Mouse (Mus musculus) lung, postnatal 0 days (tissue): ENCODE data around the gene Tmtc3. TPM values are rescaled to one million over a fixed set of nuclear protein-coding genes. Genes with fewer than 3 reads are reported as not detected.

ENCODE experiments used
- ATAC-seq: fragments of 200-750 bp; cut with Nextera tagmentation; 2 replicates; pipeline ENCODE4 v1.8.0; 2017; ENCODE audit warnings: moderate library complexity
- DNase-seq: peaks from one replicate; pipeline ENCODE4 v3.0.0-alpha.2; 2016; ENCODE audit warnings: low spot score
- H3K27ac ChIP-seq: fragments of 300-500 bp; sonication (generic); 2 replicates; pipeline ENCODE4 v1.5.1; 2014; ENCODE audit warnings: antibody characterized with exemption, mild to moderate bottlenecking, low read length, mixed read lengths
- H3K27me3 ChIP-seq: fragments of 300-500 bp; sonication (generic); replicated peaks from 2 replicates; pipeline ENCODE4 v1.6.1; 2014; ENCODE audit warnings: low read length, mixed read lengths; ENCODE audit not compliant: insufficient read depth
- H3K36me3 ChIP-seq: fragments of 300-500 bp; sonication (generic); 2 replicates; pipeline ENCODE4 v1.6.1; 2014; ENCODE audit warnings: low read length, mixed read lengths; ENCODE audit not compliant: insufficient read depth
- H3K4me1 ChIP-seq: fragments of 300-500 bp; sonication (generic); 2 replicates; pipeline ENCODE4 v1.6.1; 2014; ENCODE audit warnings: antibody characterized with exemption, low read depth, low read length, mixed read lengths; ENCODE audit not compliant: insufficient read depth
- H3K4me2 ChIP-seq: fragments of 300-500 bp; sonication (generic); replicated peaks from 2 replicates; pipeline ENCODE4 v1.6.1; 2014; ENCODE audit warnings: low read depth, mild to moderate bottlenecking, low read length, moderate library complexity, mixed read lengths
- H3K4me3 ChIP-seq: fragments of 300-500 bp; sonication (generic); 2 replicates; pipeline ENCODE4 v1.5.1; 2014; ENCODE audit warnings: low read depth, low read length
- H3K9ac ChIP-seq: fragments of 300-500 bp; sonication (generic); replicated peaks from 2 replicates; pipeline ENCODE4 v1.6.1; 2014; ENCODE audit warnings: low read depth, mild to moderate bottlenecking
- H3K9me3 ChIP-seq: fragments of 300-500 bp; sonication (generic); 2 replicates; pipeline ENCODE4 v1.6.1; 2016; ENCODE audit warnings: low read length, mixed read lengths
- CTCF ChIP-seq: IDR thresholded peaks from 2 replicates; pipeline ENCODE4 v1.5.1; 2016; ENCODE audit warnings: antibody characterized with exemption, mild to moderate bottlenecking
- EP300 ChIP-seq: IDR thresholded peaks from 2 replicates; pipeline ENCODE4 v1.6.1; 2016; ENCODE audit warnings: antibody characterized with exemption, mild to moderate bottlenecking, control low read depth
- WGBS: fragments of 180-500 bp; shearing (Covaris S2); extraction: QIAGEN DNeasy Blood & Tissue Kit; methylation state at CpG from one replicate; pipeline ENCODE4 v1.1.7; 2014; 5-methylcytosine and 5-hydroxymethylcytosine counted together
- polyA plus RNA-seq: library from polyadenylated mRNA; unstranded; fragments of >200 nt; fragmentation: Nextera tagmentation; extraction: Ambion mirVana; gene quantifications from 2 replicates; pipeline ENCODE4 v1.2.1, GENCODE M21; 2015

Tmtc3 gene
- polyA plus RNA-seq: 9.6 and 10.7 TPM in 2 replicates

DNA sequence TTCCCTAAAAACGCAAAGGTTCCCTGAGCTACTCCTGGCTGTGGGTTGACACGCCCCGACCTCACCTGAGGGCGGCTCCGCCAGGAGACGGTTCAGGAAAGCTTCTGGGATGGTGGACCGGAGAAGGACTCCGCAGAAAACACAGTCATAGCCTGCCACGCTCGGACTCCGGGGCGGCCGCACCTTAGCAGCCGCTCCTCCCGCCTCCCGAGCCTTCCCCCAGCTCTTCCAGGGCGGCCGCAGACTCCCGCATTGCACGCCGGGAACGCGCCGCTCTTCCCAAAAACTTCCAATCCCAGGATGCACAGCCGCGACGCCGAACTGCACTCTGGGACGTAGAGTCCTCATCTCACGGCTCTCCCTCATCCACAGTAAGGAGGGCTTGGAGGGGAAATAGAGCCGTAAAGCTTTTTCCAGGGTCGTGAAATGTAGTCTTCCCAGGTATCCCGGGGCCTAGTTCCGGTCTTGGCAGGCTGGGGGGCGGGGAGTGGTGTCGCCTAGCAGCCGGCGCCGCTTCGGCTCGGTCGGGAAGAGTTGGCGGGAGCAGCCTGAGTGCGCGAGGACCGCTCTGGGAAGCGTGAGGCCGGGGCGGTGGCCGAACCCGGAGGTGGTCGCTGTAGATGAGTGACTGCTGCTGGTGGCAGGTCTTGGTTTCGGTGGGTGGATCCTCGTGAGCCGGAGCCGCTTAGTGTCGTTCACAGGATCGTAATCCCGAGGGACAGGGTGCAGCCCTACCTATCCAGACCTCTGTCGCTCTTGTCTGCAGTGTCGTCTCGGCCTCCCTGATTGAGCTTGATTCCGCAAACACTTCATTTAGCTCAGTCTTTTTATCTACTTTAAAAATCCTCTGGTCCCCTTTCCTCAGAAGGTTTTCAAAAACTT, at the start of gene Tmtc3, which contains the start of gene Cep290:
TSS of gene Tmtc3 (minus strand) at position 254 of the 882 bp plus-strand sequence.
TSS of gene Cep290 (plus strand) at position 462 of the 882 bp plus-strand sequence.
- peak within 1 kb of the TSS; percentile 33; the same call in 1 of the 2 replicates for H3K27ac ChIP-seq
- peak within 1 kb of the TSS; percentile 60 for H3K4me3 ChIP-seq
- H3K36me3 ChIP-seq: no peaks in the 10 kb centered on the region
- H3K9me3 ChIP-seq: no peaks in the 10 kb centered on the region
- no peaks in the 10 kb centered on the region for H3K4me1 ChIP-seq
- H3K27me3 ChIP-seq: no peaks in the 10 kb centered on the region
- DNase-seq (peak; percentile 99), ATAC-seq (peak; percentile 98)
- H3K9ac ChIP-seq: peak within 1 kb of the TSS; percentile 43
- 1% methylated on average over 62 of the region's 63 CpGs for WGBS
- TF ChIP-seq CTCF (no peak), EP300 (no peak)
- H3K4me2 ChIP-seq: peak within 1 kb of the TSS; percentile 76

DNA sequence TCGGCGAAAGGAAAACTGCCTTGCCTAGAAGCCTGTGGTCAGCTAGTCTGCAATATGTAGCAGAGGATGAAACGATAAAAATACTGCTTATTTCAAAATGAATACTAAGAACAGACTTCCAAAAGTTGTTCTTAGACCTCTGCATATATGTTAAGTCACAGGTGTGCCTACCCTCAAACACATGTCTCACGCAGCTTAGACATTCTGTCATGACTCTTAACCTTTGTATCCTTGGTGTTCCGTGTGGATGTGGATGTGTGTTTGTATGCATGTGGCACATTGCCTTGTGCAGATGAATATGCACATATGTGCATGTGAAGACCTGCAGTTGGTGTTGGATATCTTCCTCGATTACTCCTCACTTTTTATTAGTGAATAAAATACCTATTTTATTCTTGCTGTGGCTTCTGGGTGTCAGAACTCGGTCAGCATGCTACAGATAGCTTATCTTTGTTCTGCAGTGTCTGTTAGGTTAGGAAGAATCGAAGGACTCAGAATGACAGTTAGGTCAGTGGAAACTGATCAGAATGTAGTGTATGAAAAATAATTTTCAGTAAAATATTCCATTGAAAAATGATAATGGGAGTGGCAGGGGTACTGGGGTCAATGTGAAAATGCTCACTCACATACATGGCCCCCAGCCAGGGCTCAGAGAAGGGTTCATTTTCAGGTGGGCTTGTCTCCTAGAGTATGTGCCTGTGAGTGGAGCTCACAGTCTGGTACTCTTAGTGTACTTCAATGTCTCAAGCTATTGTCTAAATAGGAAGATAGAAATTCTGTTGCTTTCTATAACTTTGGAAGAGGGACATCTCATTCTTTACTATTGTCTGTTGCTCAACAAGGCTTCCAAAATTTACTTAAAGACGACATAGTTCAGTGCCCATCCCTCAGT, 37.6 kb upstream of the Tmtc3 start:
- H3K4me2 ChIP-seq: no peak overlapping the region
- no peak overlapping the region for H3K4me3 ChIP-seq
- H3K36me3 ChIP-seq: no peaks in the 10 kb centered on the region
- no peak overlapping the region for H3K9ac ChIP-seq
- no peaks in the 10 kb centered on the region for H3K9me3 ChIP-seq
- ATAC-seq (no peak), DNase-seq (no peak)
- H3K4me1 ChIP-seq: no peaks in the 10 kb centered on the region
- WGBS: 90% methylated on average over 9 of the region's 9 CpGs
- H3K27me3 ChIP-seq: no peaks in the 10 kb centered on the region
- no peak overlapping the region for H3K27ac ChIP-seq
- no peak for TF ChIP-seq CTCF
- no peak for TF ChIP-seq EP300

DNA sequence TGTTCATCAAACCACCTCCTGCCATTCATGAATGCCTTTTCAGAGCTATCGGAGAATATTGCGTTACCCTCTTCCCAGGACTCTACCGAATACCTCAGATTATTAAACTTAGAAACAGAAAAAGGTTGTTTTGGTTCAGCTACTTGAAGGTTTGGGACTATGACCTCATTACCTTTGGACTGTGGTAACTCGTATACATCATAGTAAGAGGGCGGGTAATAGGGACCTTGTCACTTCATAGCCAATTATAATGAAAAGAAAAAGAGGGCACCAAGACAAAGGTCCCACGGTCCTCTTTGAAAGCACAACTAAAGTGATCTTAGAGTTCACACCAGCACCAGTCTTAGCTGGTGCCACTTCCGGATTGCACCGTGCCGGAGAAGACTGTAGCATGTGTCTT, 35.2 kb upstream of the Tmtc3 start:
- TF ChIP-seq CTCF: no peak
- no peak for DNase-seq
- no peaks in the 10 kb centered on the region for H3K27me3 ChIP-seq
- no peaks in the 10 kb centered on the region for H3K9me3 ChIP-seq
- WGBS: 94% methylated on average over 9 of the region's 9 CpGs
- H3K36me3 ChIP-seq: no peaks in the 10 kb centered on the region
- ATAC-seq: no peak
- no peak overlapping the region for H3K27ac ChIP-seq
- H3K9ac ChIP-seq: no peak overlapping the region
- no peak overlapping the region for H3K4me2 ChIP-seq
- no peak overlapping the region for H3K4me3 ChIP-seq
- H3K4me1 ChIP-seq: no peaks in the 10 kb centered on the region

DNA sequence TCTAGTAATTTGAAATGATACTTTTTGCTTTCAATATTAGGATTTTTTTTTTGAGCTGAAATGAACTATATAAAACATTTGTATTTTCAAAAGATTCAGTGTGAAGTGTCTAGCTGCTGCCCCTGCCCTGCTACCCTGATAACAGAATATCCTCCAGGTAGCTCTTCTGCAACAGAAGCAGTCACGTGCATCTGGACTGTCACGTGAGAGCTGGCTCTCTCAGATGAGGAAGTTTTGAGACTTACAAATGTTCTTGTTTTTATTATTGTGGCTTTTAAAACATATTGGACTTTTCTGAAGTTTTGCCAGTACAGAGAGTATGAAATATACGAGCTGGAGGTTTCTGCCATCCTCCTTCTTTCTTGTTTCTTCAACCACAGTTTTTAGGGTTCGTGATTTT, 34.5 kb upstream of the Tmtc3 start:
- Histone ChIP-seq H3K9ac (no peak overlapping the region), H3K4me3 (no peak overlapping the region), H3K4me1 (no peaks in the 10 kb centered on the region), H3K27me3 (no peaks in the 10 kb centered on the region), H3K9me3 (no peaks in the 10 kb centered on the region), H3K4me2 (no peak overlapping the region), H3K27ac (no peak overlapping the region), H3K36me3 (no peaks in the 10 kb centered on the region)
- ATAC-seq: no peak
- 81% methylated on average over 4 of the region's 4 CpGs for WGBS
- TF ChIP-seq EP300: no peak
- no peak for TF ChIP-seq CTCF
- DNase-seq: no peak

DNA sequence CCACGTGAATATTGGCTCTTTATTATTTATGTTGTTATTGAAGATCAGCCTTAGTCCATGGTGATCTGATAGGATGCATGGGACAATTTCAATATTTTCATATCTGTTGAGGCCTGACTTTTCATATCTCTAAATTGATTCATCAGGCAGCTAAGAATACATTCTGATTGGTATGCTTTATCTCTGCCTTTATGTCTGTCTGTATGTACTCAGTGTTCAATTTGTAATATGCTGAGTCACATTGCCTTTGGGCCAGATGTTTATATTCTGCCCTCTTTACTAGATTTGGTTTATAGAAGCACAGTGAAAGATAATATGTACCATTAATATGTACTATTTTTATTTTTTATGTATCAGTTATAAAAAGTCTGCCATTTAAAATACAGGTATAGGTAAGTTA, 21.0 kb upstream of the Tmtc3 start:
- WGBS: 84% methylated on average over 1 of the region's 1 CpGs

DNA sequence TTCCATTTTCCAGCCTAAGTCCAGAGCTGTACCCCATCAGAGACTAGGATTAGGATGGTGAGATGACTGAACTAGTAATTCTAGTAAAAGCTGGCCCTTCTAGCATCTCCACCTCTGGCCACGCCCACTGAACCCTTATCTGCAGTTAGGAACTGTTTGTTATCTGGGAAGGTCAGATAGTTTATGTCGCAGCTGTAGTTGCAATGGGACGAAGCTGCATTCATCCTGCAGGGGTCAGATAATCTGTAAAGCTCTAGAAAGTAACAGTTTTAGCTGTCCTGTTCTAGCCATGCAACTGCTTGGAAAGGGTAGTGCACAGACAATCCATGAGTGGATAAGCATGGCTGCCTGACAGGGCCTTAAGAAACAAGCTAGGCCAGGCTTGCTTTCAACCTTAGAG, 11.2 kb upstream of the Tmtc3 start:
- no peak for ATAC-seq
- Histone ChIP-seq H3K9ac (no peak overlapping the region), H3K4me2 (no peak overlapping the region), H3K36me3 (0 out of 2 replicates have a peak, but pooled peaks cover 4% of the 10 kb centered on the region), H3K4me3 (no peak overlapping the region), H3K9me3 (no peaks in the 10 kb centered on the region), H3K27ac (no peak overlapping the region), H3K4me1 (no peaks in the 10 kb centered on the region), H3K27me3 (no peaks in the 10 kb centered on the region)
- no peak for TF ChIP-seq EP300
- TF ChIP-seq CTCF: no peak
- WGBS: 55% methylated on average over 3 of the region's 3 CpGs
- no peak for DNase-seq

More for the DNA sequence above, 21.0 kb upstream of the Tmtc3 start:
- Histone ChIP-seq H3K27ac (no peak overlapping the region), H3K27me3 (no peaks in the 10 kb centered on the region), H3K4me2 (no peak overlapping the region), H3K9me3 (no peaks in the 10 kb centered on the region), H3K9ac (no peak overlapping the region), H3K4me1 (no peaks in the 10 kb centered on the region), H3K36me3 (0 out of 2 replicates have a peak, but pooled peaks cover 3% of the 10 kb centered on the region), H3K4me3 (no peak overlapping the region)
- ATAC-seq: no peak
- TF ChIP-seq EP300: no peak
- TF ChIP-seq CTCF: no peak
- no peak for DNase-seq
